Mouse (Mus musculus) layer of hippocampus, adult 18-20 months (tissue): ENCODE results near the gene Psmg4. TPM values are rescaled to one million over a fixed set of nuclear protein-coding genes. Genes with fewer than 3 reads are reported as not detected.

Experiments
- DNase-seq, 2 experiments: peaks; one replicate each; pipeline ENCODE4 v3.0.0; 2022; ENCODE audit warnings: low spot score in 2 of 2
- long read RNA-seq: library from polyadenylated mRNA; stranded (forward); transcript quantifications from one replicate; pipeline ENCODE4 v2.0.0, GENCODE M21; 2021
- total RNA-seq, 2 experiments: library from RNA; stranded (reverse); gene quantifications; 2 replicates each; pipeline ENCODE4 v1.2.3; 2021

Psmg4 gene
- 10 to 100 TPM; 24.9 to 29.2 TPM for total RNA-seq
- long read RNA-seq, transcript Psmg4-202 (3 exons, 555 nt), result major isoform, 7 of 12 reads
- long read RNA-seq, partial matches to known transcripts, result 0 of 12 reads
- long read RNA-seq, other reads (novel, unspliced or antisense), result 2 of 12 reads

DNA sequence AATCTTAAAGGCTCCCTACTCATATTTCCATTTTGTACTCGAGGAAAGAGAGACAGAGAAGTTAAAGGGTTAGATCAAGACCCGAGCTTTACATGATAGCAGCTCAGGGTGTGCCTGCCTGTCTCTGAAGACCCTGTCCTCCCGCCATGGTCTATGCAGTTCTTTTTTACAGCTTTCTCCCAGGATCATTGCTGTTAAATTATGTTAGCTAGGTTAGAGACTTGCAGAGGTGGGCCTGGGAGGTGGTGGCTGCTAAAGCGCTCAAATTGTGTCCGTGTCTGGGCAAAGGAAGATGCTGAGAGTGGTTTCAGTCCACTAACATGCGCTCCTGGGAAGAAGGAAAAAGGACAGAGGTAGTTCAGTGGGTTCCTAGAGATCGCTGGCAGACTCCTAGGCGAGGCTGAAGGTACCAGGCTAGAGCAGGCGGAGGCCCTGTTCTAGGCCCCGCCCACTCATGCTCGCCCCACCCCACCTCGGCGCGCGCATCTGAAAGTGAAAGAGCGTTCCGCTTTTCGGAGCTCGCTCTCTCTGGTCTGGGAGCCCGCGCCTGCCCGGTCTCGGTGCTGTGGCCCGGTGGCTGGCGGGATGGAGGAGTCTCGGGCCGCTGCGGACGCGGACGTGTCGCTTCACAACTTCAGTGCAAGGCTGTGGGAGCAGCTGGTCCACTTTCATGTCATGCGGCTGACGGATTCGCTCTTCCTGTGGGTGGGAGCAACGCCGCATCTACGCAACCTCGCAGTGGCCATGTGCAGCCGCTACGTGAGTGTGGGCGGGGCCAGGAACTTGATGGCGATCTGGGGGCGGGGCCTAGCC is at the start of gene Psmg4:
Psmg4 (plus strand) TSS at position 474 of the 813 bp plus-strand sequence.
- DNase-seq, result peak; percentile 88 to 95

DNA sequence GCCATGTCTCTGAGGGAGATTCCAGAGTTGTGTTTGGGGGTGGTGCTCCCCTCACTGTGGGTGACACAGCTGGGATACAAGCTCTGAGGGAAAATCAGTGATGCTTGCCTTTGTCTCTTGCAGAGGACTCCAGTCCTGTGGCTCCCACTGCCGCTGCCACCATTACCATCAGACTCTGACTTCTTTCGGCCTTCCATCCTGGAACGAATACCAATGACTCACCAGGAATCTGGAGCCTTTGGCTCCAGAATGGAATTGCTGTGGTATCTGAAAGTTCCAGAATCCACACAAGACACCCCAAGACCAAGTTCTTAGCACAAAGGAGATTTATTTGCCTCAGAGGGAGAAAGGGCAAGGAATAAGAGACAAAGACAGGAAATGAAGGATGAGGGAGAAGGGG is 49.7 kb upstream of the Psmg4 start:
- no peak for DNase-seq

DNA sequence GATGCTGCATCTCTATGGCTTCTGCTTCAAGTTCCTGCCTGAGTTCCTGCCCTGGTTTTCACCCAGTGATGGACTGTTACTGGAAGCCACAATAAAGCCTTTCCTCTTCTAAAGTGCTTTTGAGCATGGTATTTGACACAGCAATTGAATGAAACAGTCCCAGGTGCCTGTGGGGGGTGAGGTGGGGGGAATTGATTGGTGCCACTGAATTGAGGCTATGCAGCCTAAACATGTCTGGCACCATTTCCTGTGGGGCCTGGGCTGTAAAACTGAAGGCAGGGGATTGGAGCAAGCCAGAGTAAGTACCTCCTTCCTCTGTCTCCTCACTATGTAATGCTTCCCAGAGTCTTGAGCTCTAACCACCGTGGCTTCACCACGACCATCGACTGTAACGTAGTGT is 48.1 kb upstream of the Psmg4 start:
- no peak for DNase-seq

DNA sequence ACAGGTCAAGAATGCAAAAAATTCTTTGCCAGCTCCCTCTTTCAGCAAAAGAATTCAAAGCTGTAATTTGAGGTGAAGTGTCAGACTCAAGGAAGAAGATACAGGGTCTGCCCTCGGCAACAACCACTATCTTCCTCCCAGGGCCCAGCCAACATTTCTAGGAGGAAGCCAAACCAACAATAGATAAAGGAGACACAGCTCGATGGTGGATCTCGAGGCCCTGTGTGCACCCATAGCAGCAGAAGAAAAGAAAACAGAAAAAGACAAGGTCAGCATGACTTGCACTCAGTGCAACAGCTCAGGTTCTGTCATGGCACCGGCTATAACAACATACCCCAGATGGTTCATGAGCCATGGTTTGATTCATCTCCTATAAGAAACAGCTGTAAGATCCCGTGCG is 46.3 kb upstream of the Psmg4 start:
- no peak for DNase-seq

DNA sequence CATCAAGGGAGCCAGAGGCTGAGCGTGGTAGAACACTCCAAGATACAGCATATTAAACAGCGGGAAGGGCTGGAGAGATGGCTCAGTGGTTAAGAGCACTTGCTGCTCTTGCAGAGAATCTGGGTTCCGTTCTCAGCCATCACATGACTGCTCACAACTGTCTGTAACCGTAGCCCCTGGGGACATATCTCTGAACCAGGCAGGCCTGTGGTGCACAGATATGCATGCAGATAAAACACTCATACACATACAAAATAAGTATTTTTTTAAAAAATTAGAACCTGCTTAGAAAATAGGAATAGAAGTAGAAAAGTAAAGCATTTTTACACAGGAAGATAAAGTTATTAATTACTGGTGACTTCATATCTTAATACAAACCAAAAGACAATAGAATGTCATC is 43.9 kb upstream of the Psmg4 start:
- no peak for DNase-seq

DNA sequence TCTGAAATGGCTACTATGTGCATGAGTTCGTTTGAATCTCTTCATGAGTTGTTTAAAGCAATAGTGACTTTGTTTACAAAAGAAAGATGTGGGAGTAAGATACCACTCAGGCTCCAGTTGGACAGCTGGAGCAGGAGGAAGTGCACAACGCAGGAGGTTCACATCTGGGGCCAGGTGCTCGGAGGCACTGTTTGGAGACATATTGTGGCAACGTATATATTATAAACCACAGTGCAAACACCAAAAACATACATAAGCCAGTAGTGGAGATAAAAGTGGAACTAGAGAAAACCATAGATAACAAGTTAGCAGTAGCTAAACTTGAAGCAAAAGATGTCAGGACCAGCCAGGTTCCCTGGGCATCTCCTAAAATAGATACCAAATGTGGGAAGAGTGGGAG is 43.4 kb upstream of the Psmg4 start:
- DNase-seq, result no peak

DNA sequence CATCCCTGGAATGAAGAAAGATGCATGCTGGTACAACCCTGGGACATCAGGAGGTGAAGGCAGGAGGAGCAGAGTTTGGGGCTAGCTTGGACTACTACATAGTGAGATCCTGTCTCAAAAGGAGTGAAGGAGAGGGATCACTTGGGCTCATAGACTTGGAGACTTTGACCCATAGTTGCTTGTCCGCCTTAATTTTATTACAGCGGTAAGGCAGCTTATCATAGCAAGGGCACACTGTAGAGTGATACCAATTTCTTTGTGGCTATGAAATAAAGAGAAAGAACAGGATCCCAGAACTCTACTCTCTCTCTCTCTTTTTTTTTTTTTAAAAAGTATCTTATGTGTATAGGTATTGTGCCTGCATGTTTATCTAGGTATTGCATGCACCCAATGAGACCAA is 42.2 kb upstream of the Psmg4 start:
- DNase-seq, result no peak

DNA sequence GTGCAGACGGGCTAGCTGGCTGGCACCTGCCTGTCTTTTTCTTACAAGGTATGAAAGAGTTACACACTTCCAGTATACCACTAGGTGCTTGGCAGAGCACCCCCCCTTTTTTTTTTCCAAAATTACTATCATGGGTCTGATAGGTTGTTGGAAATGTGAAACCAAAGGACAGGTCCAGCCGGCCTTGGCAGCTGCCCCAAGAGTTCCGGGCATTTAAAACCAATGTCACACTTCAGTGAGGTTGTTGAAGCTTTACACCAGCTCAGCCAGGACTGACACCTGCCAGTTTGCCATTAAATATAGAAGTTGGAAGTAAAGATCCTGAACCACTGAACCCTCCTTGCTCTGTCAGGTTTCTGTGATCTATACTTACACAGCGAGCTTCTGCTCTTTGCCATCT is 37.1 kb upstream of the Psmg4 start:
- DNase-seq, result no peak

DNA sequence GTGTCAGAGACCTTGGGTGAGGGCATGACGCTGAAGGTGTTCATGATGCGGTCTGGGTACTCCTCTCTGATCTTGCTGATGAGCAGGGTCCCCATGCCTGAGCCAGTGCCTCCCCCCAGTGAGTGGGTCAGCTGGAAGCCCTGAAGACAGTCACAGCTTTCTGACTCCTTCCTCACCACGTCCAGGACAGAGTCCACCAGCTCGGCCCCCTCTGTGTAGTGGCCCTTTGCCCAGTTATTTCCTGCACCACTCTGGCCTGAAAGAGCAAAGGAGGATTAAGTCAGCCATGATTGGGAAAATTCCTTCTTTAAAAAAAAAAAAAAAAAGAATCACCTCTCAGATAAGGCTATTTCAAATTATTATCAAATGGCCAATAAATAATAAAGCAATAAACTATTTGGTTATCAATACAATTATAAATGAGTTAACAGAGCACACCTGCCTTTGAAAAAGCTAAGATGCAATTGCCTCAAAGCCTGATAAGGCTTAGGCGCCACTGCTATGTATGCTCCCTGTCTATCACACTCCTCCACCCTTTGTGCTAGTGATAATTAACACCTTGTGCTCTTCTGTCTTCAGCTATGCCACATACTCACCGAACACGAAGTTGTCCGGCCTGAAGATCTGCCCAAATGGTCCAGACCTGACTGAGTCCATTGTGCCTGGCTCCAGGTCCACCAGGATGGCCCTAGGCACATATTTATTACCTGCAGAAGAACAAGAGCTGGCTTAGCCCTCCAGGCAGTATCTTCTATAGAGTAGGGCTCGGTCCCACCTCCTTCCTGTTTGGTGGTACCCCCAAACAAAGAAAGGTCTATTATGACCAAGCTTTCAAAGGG is 34.3 kb upstream of the Psmg4 start:
- no peak for DNase-seq

DNA sequence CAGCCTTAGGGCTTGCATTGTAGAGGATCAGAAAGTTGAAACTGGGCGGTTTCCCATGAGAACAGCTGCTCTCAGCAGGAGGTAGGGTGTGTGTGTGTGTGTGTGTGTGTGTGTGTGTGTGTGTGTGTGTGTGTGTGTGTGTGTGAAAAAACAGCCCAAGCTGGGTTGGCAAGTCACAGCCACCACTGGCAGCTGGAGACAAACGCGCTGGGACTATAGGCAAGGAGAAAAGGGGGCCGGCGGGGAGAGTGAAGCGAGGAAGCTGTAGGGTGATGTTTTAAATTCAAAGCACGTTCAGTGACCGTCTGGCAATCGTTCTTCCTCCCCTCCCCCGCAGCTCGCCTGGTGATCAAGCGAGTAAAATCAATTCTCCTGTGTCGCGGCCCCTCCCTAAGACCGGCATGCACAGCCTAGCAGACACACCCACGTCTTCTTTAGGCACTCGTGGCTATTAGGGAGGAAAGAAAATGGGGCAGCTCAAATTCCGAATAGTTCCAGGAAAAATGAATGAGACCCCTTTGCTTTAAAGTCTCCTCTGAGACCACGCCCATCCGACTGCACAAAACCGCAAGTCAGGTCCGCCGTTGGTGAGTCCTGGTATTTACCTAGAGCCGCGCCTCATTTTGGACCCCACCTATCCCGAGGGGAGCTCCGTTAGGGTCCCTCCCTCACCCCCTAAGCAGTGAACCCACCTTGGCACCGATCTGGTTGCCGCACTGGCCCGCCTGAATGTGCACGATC is 33.1 kb upstream of the Psmg4 start:
- peak in 1 of 2 experiments; percentile 71 for DNase-seq

DNA sequence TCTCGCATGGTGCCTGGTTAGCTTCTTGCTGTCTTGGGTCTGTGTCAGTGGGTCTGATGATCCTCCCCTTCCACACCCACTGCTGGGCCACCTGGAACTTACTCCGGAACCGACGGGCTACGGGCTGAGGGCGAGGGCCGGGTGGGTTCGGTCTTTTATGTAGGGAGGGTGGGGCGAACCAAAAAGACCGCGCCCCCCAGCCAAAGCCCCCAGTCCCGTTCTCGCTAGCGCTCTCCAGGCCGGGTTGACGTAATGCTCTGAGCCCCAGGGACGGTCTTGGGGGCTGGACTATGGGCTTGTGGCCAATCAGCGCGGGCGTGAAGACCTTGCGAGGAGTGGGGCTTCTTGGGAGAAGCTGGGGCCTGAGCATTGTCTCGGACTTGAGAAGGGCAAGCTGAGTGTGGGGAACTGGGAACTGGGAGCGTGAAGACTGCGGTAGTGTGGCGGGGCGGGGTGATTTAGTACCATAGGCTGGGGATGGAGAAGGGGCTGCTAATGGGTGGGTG is 32.5 kb upstream of the Psmg4 start, which contains the start of gene Tubb2b:
Tubb2b (minus strand) TSS at position 241 of the 506 bp plus-strand sequence.
- peak; percentile 71 to 73 for DNase-seq

DNA sequence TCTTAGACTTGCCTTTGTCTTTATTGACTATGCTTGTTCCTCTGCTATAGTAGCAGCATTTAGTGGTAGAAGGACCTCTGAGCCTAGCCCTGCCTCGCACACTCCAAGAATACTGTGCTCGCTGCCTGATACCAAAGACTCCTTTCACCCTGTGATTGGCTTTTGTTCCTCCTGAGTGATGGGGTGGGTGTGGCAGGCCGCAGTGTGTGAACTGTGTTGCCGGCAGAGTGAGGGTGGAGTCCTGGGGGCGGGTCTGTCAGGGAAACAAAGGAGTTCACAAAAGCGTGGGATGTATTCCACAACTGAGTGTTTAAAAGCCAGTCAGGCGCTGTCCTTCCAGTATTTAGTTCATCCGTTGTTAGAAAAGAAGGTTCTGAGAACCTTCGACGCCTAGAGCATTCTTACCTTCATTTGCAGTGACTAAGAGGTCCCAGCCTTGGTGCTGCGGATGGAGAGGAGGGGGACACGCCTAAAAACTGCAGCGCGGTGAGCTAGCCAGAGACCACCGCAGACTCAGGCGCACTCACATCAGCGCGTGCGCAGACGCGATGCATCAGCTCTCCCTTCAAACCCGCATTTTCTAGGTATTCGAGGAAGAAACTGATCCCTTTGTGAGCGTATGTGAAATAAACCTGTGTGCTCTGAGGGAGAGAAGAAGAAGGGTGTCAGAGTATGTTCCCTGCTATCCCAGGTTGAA is 31.6 kb upstream of the Psmg4 start:
- peak in 1 of 2 experiments; percentile 57 for DNase-seq

DNA sequence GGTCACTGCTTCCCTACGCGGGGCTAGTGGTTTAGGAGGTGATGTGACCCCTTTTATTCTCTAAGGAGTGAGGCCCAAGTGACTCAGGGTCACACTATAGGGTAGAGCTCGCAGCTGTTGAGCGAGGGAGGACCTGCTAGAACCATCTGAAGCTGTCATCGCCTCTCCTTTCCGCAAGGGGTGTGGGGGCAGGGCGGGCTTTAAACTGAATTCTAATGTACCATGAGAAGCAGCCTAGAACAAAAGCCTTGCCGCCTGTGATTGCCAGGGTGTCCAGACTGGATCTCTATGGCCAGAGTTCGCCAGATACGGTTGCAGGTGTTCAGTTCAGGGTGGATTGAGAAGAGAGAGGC is 31.1 kb upstream of the Psmg4 start:
- DNase-seq, result peak in 1 of 2 experiments; percentile 64

DNA sequence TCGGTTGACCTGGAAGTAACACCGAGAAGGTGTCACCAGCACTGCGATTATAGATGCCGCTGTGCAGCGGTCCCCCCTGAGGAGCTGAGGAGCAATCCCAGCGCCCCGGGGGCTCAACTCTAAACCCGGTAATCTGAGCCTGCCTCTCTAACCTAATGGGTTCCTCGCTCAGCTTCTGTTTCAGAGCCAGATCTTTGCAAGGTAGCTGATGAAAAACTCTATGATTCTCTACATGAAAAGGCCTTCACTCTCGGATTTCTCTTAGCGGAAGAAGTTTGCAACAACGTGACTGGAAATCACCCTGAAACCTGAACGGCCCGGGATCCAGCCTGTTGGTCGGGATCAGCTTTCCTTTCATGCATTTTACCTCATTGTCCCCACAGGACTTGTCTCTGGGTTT is 30.5 kb upstream of the Psmg4 start:
- no peak for DNase-seq

DNA sequence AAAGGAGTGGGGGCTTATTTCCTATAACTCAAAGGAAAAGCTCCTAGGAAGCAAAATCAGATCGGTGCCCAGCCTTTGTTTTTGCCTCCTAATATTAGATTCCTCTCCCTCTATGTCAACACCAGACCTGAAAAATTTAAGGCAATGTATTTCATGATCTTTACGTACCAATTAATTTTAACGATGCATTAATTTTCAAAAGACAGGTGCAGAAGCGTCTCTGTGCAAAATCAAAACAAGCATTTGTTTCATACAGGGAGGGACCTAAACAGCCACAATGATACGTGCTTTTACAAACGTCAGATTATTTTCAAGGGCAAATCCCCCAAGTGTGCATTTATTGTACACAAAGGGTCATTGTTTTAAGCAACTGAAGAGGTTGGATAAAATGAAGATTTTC is 29.9 kb upstream of the Psmg4 start:
- DNase-seq, result no peak

DNA sequence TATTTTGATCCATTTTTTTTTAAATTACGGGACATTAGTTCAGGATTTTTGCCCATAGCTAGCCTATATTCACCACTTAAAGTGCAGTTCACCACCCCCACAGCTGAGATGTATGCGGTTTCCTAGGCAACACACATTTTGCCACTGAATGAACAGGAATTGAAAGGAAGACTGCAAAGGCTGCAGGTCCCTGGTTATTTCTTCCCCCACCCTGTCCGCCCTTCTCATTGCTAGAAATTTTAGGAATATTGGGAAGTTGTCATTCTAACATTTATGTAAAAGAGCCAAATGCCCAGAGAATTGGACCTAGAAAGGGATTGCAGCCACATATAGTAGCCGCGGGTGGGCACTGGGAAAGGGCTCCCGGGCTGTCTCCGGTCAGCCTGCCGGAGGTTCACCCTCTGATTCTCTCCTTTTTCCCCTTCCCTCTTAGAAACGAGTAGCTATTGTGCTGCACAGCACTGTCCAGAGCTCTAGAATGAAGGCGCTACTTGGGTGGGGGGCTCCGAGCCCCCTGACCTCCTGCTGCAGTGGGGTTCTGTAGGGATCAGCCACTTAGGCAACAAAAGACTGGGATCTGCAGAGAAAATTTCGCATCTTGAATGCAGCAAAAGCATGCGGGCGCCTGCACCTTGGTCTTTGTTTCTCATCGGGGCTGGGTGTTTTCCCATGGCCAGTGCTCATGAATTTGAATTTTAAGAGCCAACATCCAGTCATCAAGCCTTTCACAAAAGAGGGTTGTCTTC is 29.3 kb upstream of the Psmg4 start:
- no peak for DNase-seq

DNA sequence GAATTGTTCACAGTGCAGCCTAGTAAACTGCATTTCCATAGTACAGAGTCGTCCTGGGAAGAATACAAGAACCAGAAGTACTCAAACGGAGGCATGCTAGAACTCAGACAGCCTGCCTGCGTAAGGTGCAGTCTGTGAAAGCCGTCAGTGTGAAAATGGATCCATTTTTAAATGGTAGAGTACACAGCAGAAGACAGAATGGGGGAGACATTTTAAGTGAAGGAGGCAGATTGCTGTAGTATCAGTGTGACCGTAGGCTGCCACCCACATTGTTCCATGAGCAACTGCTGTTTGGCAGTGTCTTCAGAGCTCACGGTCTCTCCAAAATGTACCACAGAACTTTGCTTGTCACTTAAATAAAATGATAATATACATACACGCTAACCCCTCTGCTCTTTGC is 28.5 kb upstream of the Psmg4 start:
- peak; percentile 75 to 90 for DNase-seq

DNA sequence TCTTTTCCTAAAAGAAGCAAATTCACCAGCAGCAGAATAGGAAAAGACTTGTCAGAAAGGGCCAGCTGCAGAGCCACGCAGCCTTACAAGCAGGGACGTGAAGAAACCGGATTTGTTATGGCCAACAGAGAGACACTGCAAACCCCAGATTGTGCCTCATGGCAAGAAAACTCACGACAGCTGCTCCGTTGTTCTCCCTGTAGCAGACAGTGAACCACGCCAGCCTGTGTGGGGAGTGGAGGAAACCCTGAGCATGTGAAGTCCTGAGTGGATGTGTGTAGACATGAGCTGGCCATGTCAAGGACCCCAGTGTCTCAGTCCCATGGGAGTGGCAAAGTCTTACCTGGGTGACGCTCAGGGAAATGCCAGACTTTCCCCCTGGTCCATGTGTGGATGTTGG is 26.2 kb upstream of the Psmg4 start:
- peak; percentile 81 to 90 for DNase-seq

DNA sequence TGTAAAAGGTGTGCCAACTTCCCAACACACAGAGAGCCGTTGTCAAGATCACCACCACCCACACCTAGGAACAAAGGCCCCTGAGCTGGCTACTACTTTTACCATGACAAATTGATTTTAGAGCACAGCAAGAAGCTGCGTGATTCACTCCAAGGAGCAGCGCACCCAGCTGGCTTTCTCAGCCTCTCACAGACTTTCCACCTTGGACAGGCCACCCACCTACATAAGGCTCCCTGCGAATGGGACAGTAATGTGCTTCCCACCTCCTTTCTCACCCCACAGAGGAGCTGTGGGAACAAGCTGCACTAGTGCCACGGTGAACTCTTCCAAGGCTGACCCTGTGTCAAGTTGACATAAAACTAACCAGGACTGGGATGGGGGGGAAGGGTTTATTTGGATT is 19.4 kb upstream of the Psmg4 start:
- no peak for DNase-seq

DNA sequence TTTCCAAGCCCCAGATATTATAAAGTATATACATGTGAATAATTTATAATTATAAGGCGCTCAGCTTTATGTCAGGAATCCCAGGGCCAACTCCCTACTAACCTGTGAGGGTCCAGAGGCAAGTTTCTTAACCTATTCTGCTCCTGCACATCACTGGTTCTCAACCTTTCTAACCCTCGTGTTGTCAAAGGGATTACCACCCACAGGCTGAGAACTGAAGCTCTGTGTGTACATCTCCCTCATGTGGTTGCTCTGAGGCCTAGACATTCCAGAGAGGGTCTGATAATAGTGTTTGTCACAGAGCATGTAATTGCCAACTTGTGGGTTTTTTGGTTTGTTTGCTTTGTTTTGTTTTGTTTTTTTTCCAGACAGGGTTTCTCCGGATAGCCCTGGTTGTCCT is 15.8 kb upstream of the Psmg4 start:
- no peak for DNase-seq
